Mouse (Mus musculus) retina, postnatal 7 days (tissue): ENCODE data around the gene Cobll1.
A peak's percentile ranks its signal among the peaks of the same experiment; 100 is the strongest.

Experiments used
- DNase-seq: peaks from one replicate; pipeline ENCODE4 v3.0.0-alpha.2; 2012; ENCODE audit warnings: low read depth, low spot score

Cobll1 gene

DNA sequence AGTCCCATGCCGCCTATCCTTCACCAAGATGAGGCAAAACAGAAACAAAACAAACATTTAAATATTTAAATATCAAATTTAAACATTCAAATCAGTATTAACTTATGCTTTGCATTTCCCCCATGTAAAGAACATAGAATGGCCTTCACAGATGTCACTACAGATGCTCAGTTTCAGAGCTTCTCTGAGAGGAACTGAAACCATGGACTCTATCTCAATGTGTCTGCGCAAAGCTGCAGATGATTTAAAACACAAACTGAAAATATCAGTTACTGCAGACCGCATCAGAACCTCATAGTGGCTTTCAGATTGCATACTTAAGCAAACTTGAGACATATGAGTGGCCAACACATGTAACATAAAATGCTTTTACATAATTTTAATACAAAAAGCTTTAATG is 40.6 kb downstream of the Cobll1 start:
- DNase-seq: no peak

DNA sequence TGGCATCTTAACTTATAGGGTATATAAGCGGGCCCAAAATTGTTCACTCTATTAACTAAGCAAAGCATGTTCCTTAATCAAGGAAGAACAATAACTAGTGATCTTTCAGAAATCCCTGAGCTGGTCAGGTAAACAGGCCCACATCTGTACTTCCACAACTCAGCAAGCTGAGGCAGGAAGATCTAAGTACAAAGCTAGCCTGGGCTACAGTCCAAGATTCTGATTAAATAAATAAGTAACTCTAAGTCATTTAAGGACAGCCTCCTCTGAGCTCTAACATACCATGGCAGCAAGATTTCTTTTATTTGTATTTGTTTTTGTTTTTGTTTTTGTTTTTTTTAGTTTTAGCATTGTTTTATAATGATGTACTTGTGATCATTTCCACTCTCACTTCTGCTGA is 42.2 kb downstream of the Cobll1 start:
- no peak for DNase-seq

DNA sequence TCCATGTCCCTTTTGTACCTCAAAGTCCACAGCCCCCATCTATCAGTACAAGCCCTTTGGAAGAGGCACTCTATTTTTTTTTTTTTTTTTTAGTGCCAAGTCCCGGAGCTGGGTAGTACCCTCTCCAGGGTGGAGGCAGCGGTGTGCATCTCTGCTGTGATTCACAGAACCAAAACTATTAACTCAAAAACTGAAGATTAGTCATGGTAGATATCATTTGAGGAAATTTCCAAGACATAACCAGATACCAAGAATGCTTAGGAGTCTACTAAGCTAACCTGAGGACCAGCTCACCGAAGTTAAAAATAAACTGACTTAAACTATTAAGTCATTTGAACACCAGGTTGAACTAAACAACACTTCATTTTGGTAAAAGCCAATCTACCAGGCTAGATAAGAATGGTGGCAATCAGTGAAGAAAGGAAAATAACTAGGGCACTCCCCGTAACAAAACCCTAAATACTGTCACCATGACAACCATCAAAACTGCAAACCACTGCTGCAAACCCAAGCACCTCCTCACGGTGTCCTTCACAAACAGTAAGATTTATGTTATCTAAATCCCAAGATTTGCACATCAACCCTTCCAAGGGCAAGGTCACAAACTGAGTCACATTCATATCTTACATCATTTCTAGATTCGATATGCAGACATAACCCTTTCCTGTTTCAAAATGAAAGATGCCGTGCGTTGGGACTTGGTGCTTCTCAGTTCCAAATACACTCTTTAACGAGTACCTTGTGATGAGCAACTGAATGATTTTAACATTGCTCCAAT is 43.8 kb downstream of the Cobll1 start:
- DNase-seq: no peak

DNA sequence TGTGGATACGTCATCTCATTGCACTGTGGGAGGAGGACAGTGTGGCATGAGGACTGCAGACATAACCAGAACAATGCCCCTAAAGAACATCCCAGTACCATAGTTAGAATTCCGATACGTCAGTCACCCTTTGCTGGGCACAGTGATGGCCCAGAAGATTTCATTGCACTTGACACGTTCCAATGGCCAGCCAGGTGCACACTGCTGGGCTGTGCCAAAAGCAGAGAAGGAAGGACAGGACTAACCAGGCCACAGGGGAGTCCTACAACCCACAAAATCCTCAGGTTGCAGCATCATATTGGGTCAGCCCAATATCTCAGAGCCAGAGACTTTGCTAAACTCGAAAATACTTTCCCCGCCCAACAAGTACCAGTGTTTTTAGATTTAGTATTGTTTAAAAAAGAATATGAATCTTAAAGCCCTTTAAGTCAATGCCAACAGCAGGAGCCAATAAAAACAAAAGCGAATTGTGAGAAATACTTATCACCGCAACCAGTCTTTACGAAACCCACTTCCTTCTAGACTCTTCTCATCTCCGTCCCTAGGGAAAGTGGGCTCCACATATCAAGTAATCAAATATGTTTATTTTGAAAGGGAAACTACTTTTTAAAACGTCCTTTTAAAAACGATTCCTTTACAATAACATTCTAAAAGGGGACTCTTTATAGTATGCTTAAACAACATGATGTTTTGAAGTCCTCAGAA is 46.0 kb downstream of the Cobll1 start:
- no peak for DNase-seq

DNA sequence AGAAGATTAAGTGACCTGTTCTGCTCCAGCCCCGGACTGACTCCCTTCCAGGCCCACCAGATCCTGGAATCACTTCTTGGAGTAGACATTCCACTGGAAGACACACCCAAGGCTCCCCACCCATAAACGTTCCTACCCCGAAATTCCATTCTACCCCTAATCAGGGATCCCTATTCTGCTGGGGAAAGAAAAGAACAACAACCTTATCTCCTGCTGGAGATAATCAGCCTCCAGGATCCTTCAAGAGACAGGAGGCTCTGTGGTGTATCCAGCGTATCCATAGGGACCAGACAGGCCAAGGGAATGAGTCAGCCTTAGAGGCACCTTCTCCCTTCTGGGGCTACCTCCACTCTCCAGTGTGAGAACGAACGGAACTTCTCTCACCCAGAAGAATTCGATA is 47.8 kb downstream of the Cobll1 start:
- DNase-seq: no peak

DNA sequence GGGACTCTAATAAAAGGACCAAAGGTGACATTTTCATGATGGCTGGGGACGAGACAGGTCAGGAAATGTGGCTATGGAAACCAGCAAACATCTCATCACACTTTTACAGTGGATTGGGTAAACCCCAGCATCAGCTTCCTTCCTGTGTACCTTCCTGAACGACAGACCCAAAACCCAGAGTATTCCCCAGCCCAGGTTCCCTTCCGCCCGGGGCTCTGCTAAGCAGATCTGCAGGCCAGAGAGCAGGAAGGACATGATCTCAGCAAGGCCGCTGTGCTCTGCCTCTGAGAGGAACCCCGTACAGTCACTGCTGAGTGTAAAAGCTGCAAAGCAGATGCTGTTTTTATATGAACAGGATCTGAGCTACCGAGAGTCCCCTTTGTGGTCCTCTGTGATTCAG is 49.9 kb downstream of the Cobll1 start:
- DNase-seq: no peak

DNA sequence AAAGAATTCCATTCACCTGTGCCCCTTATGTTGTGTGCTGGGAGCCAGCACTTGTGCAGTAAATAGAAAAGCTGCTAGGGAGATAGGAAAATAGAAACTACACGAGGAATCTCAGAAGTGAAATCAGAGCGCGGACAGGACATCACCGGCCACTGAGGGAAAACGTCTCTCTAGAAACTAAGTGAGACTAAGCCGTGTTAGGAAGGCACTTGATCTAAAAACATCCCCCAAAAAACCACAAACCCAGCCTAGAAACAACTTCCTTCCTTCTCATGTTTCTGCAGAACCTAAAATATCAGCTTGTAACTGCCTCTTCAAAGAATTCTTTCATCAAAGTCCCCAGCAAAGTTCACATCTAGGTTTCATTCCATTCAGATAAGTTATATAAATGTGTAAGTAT is 50.6 kb downstream of the Cobll1 start:
- DNase-seq: no peak

DNA sequence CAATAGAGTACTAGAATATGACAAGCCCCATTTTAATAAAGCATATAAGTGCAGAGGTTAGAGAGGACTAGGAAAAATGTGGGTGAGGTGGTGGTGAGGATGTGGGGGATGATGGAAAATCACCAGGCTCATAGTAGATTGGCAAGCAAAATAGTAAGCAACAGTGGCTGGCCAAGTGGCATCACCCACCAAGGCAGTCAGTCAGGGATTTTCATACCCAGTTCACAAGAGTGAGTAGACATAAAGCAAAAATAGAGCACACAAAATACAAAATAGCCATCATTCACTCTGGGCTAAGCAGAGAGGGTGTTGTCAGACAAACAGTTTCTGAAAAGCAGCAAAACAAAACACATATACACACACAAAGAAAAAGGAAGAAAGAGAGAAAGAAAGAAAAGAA is 51.6 kb downstream of the Cobll1 start:
- no peak for DNase-seq

DNA sequence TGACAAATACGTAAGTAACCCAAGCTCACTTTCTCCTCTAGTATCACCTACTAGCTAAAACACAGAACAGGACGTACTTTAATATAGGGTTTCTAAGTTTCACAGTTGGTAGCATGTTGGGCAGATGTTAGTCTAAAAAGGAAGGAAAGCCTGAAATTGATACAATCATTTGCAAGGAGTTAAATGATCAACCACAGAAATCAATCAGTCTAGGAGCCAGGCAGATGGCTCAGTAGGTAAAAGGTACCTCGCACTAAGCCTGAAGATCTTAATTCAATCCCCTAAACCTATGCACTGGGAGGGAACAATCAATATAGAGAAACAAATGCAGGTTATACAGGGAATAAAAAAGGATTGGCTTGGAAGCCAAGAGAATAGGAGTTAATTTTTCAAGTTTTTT is 52.0 kb downstream of the Cobll1 start:
- DNase-seq: no peak

DNA sequence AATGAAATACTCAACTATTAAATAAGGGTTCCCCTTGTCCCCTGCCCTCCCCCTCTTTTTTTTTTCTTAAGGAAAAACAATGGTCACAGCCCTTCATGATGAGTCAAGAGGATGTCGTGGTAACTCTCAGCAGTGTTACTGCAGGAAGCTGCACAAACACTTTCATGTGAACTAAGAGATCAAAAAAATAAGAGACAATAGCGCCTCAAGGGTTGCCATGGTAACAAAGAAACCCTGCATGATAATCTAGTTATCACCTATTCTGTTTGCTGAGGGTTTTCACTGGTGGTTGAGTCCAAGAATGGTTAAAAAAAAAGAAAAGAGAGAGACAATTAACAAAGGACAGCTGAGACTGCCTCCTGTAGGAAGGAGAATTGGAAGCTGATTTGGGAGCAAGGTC is 56.5 kb downstream of the Cobll1 start:
- no peak for DNase-seq

DNA sequence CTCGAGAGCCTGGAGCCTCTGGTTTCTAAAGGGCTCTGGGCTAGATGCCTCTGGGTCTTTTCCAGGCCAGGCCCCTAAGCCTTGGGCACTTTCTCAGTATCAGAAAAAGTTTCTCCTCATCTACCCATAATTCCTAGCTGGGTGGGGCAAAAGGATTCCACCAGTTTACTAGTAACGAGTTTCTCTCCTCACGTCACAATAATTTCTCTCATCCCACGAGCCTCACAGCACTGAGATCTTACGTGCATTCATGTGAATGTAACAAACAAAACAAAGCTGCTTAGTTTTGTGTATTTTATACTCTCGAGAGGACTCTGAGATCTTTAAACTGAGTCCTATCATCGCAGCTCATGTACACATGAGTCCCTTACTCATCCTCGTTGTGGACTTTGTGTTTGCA is 57.5 kb downstream of the Cobll1 start:
- DNase-seq: no peak

DNA sequence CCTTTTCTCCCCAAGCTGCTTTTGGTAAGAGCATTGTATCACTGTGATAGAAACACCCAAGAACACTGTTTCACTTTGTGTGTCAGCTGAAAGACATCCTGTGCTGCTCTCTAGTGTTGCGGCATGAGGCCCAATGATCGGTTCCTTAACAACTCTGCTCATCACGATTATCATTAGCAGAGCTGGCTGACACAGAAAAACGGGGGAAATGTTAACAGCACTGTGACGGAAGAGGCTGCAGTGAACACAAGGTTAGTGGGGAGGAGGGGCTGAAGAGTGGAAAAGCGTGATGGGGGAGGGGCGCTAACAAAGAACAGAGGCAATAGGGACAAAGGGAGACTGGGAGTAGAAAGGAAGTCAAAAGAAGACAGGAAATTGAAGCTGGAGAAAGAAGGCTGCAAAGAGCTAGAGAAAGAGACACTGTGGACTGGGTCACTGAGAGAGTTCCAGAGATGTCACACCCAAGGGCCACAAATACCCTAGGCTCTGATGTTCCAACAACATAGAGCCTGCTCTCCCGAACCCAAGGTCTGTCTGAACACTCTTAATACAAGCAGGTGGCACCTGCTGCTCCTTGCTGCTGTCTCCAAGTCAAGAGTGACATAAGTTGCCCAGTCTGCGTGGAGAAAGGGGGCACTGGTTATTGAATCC is 58.0 kb downstream of the Cobll1 start:
- DNase-seq: peak; percentile 3

DNA sequence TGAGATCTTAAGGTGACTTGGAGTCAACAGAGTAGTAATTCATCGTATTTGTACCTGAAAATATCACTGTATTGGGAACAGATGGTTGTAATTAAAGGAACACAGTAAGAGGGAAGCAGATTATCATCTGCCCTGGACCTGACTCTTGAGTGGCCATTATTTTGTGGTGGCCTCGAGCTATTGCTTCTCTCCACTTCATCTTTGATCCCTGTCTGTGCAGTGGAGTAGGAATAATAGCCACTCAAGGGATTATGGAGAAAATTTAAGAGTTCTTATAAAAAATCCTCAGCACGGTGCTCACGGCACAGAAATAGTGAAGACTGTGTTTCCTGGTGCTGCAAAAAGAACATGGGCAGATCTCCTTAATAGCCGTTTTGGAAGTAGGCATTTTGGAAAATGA is 63.6 kb downstream of the Cobll1 start:
- DNase-seq: no peak

DNA sequence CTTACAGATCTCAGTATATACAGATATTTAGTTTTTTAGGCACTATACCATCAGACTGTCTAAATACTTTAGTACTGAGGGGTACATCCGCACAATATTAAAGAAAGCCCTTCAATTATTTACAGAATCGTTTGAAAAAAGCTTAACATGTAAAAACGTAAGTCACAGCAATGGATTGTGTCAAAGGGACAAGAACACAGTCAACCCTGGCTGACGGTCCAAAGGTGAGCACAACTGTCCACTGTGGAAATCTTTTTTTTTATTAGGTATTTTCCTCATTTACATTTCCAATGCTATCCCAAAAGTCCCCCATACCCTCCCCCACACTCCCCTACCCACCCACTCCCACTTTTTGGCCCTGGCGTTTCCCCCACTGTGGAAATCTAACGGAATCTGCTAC is 67.1 kb downstream of the Cobll1 start:
- DNase-seq: no peak

DNA sequence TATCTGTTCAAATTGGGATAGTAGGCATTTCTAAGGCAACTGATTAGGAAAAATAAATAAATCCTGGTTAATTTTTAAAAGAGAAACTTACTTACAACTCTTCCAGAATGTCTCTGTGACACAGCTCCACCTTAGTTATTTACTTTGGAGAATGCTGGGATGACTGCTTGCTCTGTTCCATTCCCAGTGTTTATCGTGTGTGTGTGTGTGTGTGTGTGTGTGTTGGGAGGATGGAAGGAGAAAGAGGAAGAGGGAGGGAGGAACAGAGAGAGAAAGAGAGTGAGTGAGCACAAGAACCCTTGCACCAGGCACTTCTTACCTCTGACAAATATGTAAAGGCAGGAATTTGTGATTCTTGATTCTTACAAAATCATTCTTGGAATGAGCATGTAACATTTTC is 67.7 kb downstream of the Cobll1 start:
- DNase-seq: no peak

DNA sequence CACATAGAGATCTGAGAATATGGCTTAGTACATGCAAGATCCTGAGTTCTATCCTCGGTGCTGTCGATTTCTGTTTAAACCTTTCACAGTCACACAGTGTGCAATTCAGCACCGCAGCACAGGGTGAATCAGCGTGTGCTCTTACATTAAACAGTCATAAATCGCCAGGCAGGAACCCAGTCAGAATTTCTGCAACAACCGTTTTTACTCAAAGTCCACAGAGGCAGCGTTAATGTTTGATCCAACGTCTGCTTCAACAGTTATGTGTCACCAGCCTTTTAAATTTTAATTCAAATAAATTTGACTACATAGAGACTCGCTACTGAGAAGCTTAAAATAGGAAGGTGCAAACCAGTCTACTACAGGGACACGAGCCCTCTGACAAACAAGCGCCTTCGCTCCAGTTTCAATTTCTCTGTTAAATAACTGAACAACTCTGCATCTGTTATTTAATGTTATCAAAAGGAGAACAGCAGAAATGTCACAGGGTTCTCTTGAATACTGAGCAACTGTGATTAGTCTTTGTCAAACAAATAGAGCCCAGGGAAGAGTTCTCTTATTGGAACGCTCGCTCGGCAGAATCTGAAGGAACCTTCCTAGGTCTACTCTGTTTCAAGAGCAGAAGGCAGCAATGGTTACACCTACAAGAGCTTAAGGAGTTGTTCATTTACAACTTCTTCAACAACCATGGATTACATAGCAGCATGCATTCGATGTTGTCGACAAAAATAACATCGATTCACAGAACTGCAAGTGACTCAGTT is 68.3 kb downstream of the Cobll1 start:
- no peak for DNase-seq

DNA sequence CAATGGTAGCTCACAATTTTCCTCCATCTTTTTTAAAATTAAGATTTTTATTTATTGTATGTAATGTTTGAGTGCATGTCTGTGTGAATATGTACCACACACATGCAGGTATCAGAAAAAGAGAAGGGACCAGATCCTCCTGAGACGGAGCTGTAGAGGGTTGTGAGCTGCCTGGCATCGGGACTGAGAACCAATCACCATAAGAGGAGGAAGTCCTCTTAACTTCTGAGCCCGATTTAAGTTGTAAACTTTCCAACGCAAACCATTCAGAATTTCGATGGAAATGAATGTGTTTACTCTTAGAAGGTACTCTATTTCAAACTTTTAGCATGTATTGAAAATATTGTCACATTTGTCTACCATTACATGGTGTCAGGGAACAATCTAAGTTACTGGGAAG is 68.9 kb downstream of the Cobll1 start:
- no peak for DNase-seq

DNA sequence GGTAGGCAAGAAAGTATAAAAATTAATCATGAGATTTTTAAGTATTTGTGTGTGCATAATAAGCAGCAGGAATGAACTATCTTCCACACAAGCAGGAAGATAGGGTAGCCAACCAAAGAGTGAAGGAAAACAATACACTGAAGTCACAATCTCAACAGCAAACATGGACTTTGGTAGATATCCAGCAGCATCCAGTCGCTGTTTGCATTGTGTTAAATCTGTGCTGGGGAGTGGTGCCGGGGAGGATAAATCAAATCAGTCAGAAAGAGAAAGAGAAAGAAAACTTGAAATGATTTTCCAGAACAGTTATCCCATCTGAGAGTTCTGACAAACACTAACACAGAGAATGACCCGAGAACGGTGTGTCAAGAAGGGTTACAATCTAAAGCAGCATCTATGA is 75.2 kb downstream of the Cobll1 start:
- DNase-seq: no peak

DNA sequence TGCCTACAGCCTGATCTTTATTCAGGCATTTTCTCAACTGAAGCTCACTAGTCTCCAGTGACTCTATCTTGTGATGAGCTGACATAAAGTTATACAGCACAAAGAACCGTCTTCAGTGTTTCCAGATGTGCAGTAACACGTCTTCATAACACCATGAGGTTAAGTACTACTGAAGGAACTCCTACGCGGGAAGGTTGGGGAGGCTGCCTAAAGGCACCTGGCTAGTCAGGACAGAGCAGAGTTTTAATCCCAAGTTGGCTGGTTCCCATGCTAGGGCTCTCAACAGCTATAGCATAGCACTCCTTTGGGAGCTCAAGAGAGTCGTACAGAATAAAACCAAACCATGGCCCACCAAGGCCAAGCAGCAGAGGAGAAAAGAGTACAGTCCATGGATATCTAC is 76.6 kb downstream of the Cobll1 start:
- DNase-seq: no peak

DNA sequence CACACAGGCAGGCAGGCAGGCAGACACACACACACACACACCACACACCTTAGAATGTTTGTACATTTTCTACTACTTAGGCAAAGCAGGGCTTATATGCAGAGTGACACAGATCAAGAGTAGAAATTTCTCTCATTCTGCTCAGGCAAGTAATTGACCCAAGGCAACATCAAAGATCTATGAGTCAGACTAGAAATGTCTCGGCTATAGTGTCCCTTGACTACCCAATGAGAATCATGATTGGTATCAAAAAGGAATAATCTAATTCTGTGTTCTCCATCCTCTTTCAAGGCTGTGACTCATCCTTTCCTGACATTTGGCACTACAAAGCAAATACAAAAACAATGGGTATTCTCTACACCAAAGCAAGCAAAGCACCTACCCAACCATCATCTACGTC is 77.5 kb downstream of the Cobll1 start:
- DNase-seq: no peak

DNA sequence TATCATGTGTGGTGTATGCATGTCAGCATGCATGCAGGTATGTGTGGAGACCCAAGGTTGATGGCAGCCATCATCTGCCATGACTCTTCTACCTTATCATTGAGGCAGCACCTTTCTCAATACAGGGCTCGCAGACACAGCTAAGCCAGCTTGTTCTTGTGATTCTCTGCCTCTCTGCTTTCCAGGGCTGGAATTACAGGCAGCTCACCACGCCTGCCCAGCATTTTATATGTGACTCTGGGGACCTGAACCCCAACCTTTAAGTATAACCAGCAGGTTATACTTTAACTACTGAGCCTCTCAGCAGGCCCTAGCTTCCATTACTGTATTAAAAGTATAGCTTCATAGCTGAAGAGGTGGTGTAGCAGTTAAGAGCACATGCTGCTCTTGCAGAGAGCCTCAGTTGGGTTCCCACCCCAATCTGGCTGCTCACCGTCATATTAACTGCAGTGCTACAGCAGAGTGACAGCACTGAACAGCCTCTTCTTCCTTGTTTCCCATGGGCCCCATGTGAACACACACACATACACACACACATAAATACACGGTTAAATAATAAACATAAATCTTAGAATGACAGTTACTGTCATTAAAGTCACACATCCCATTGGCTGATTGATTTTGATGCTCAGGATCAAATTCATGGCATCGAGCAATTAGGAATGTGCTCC is 81.1 kb downstream of the Cobll1 start:
- no peak for DNase-seq

DNA sequence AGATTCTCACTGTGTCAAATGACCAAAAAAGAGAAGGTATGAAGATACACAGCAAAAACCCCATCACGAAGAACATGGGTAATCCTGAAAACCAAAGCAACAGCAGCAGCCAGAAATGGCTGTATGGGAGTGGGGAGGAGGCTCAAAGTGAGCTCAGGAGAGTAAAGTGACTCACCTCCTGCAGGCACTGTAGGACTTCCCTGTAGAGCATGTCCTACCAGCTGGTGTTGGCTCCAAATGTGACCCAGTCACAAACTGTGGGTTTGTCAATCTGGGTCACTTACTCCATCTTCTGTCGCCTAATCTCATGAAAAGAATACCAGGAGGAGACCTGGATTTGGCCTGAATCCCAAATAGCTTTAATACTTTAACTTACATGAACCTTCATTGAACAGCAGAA is 81.9 kb downstream of the Cobll1 start:
- DNase-seq: no peak
